Mouse (Mus musculus) kidney, embryonic 15.5 days (tissue): ENCODE data around the gene Tecta. TPM values are rescaled to one million over a fixed set of nuclear protein-coding genes. Genes with fewer than 3 reads are reported as not detected.

Experiments
- ATAC-seq: fragments of 200-750 bp; cut with Nextera tagmentation; replicated peaks from 2 replicates; pipeline ENCODE4 v1.8.0; 2017; ENCODE audit warnings: moderate TSS enrichment; ENCODE audit not compliant: low FRiP score
- H3K27ac ChIP-seq: fragments of 300-500 bp; sonication (generic); 2 replicates; pipeline ENCODE4 v1.5.1; 2015; ENCODE audit warnings: mild to moderate bottlenecking, inconsistent platforms
- H3K27me3 ChIP-seq: fragments of 300-500 bp; sonication (generic); 2 replicates; pipeline ENCODE4 v1.6.1; 2015; ENCODE audit warnings: inconsistent platforms
- H3K36me3 ChIP-seq: fragments of 300-500 bp; sonication (generic); 2 replicates; pipeline ENCODE4 v1.6.1; 2015; ENCODE audit warnings: inconsistent platforms
- H3K4me1 ChIP-seq: fragments of 300-500 bp; sonication (generic); 2 replicates; pipeline ENCODE4 v1.6.1; 2015; ENCODE audit warnings: inconsistent platforms
- H3K4me2 ChIP-seq: fragments of 300-500 bp; sonication (generic); 2 replicates; pipeline ENCODE4 v1.6.1; 2015; ENCODE audit warnings: moderate library complexity, mild to moderate bottlenecking, inconsistent platforms
- H3K4me3 ChIP-seq: fragments of 300-500 bp; sonication (generic); replicated peaks from 2 replicates; pipeline ENCODE4 v1.5.1; 2015; ENCODE audit warnings: mild to moderate bottlenecking, inconsistent platforms
- H3K9ac ChIP-seq: fragments of 300-500 bp; sonication (generic); 2 replicates; pipeline ENCODE4 v1.6.1; 2015; ENCODE audit warnings: mild to moderate bottlenecking, inconsistent platforms
- H3K9me3 ChIP-seq: fragments of 300-500 bp; sonication (generic); replicated peaks from 2 replicates; pipeline ENCODE4 v1.6.1; 2016; ENCODE audit warnings: inconsistent platforms
- WGBS: fragments of 180-500 bp; shearing (Covaris S2); methylation state at CpG from one replicate; pipeline ENCODE4 v1.1.7; 2015; ENCODE audit warnings: mixed read lengths; 5-methylcytosine and 5-hydroxymethylcytosine counted together
- polyA plus RNA-seq: library from polyadenylated mRNA; unstranded; fragments of >200 nt; fragmentation: Nextera tagmentation; extraction: Ambion mirVana; gene quantifications from 2 replicates; pipeline ENCODE4 v1.2.1, GENCODE M21; 2015

Tecta gene
- polyA plus RNA-seq, 1 experiment from 2014 or later: 0.13 TPM

- ATAC-seq: no peak
- Histone ChIP-seq H3K27ac (no peak overlapping the region), H3K9me3 (no peaks in the 10 kb centered on the region), H3K27me3 (no peaks in the 10 kb centered on the region), H3K4me3 (no peak overlapping the region), H3K4me2 (no peak overlapping the region), H3K4me1 (peaks cover 4% of the 10 kb centered on the region; the same call in 1 of the 2 replicates), H3K9ac (no peak overlapping the region), H3K36me3 (no peaks in the 10 kb centered on the region)
- WGBS: 82% methylated on average over 3 of the region's 3 CpGs
Observed at GRCm38 (mm10) chr9:42334885-42335284, 64.8 kb downstream of the Tecta start.

- Histone ChIP-seq H3K4me2 (no peak overlapping the region), H3K27ac (no peak overlapping the region), H3K9me3 (no peaks in the 10 kb centered on the region), H3K4me3 (no peak overlapping the region), H3K4me1 (peaks cover 4% of the 10 kb centered on the region; the same call in 1 of the 2 replicates), H3K9ac (no peak overlapping the region), H3K36me3 (no peaks in the 10 kb centered on the region), H3K27me3 (peaks cover 2% of the 10 kb centered on the region)
- ATAC-seq: no peak
- WGBS: 65% methylated on average over 12 of the region's 12 CpGs
Observed at GRCm38 (mm10) chr9:42332692-42333091, 67.0 kb downstream of the Tecta start.

GRCm38 (mm10) chr9:42331341-42331740, 68.4 kb downstream of the Tecta start:
- no peak overlapping the region for H3K9ac ChIP-seq
- no peaks in the 10 kb centered on the region for H3K9me3 ChIP-seq
- H3K27ac ChIP-seq: no peak overlapping the region
- H3K4me3 ChIP-seq: no peak overlapping the region
- H3K27me3 ChIP-seq: peaks cover 10% of the 10 kb centered on the region
- H3K4me1 ChIP-seq: peaks cover 4% of the 10 kb centered on the region; the same call in 1 of the 2 replicates
- no peak for ATAC-seq
- no peaks in the 10 kb centered on the region for H3K36me3 ChIP-seq
- H3K4me2 ChIP-seq: no peak overlapping the region
- WGBS: 92% methylated on average over 7 of the region's 7 CpGs

- no peaks in the 10 kb centered on the region for H3K36me3 ChIP-seq
- H3K4me1 ChIP-seq: peaks cover 4% of the 10 kb centered on the region; the same call in 1 of the 2 replicates
- H3K27me3 ChIP-seq: peaks cover 22% of the 10 kb centered on the region
- whole genome bisulfite sequencing: 81% methylated on average over 9 of the region's 9 CpGs
- H3K27ac ChIP-seq: no peak overlapping the region
- no peak overlapping the region for H3K4me3 ChIP-seq
- H3K4me2 ChIP-seq: no peak overlapping the region
- no peaks in the 10 kb centered on the region for H3K9me3 ChIP-seq
- ATAC-seq: no peak
- no peak overlapping the region for H3K9ac ChIP-seq
Observed at GRCm38 (mm10) chr9:42329753-42330152, 70.0 kb downstream of the Tecta start.

DNA sequence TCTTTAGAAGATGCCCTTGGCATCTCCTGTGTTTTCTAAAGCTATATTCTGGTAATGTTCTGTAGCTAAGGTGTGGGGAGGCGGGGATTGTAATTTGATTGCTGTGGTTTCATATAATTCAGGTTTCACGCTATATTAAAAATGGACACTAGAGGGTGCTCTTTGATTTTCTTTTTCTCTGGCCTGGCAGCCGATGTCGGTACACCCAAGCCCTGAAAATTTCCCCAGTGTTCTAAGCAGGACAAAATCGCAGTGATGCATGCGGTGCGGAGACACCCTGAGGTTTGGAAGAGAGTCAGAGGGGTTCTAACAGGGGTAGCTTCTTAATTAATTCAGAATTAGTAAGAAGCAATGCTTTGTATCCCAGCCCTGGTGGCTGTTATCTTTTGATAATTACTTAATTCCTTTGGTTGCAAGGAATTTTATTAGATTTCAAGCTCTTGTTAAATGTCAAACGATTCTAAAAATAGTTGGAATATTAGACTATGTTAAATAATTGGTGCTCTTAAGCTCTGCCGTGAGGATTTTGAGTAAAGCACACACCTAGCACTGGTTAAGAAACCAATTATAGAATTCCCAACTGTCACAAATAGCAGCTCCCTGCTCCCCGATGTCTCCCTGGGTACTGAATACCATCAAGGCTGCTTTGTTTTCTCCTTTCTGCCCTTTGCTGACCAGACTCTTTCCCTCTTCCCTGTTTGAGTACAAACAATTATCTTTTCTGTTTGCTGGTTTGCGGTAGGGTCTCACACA, 72.9 kb downstream of the Tecta start:
- ATAC-seq: no peak
- Histone ChIP-seq H3K27me3 (peaks cover 27% of the 10 kb centered on the region), H3K4me3 (no peak overlapping the region), H3K4me1 (no peaks in the 10 kb centered on the region), H3K9ac (no peak overlapping the region), H3K9me3 (no peaks in the 10 kb centered on the region), H3K4me2 (no peak overlapping the region), H3K27ac (no peak overlapping the region), H3K36me3 (no peaks in the 10 kb centered on the region)
- 32% methylated on average over 11 of the region's 11 CpGs for WGBS

DNA sequence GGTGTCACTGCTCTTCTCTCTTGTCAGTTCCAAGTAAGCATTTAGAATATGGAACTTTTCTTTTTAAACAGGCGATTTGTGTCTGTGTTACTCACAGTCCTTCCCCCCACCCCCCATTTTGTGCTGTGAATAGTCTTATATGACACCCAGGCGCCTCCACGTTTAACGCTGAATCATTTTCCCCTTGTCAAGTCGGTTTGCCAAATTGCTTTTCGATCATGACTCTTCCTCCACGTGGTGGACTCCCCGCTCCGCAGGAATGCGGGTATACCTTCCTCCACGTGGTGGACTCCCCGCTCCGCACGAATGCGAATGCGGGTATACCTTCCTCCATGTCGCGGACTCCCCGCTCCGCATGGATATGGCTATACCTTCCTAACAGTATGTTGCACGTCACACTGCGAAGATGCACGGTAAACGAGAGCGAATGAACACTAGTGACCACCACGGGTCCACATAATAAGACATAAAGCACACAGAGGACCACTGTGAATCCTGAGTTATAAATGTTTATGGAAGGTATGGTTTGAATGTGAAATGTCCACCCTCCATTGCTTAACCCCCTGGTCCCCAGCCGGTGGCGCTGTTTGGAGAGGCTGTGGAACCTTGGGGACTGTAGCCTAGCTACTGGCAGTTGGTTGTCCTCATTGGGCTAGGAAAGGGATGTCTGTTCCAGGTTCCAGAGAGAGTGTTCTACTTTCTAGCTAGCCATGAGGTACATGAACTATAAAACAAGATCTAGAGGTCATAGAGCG, 74.9 kb downstream of the Tecta start:
- Histone ChIP-seq H3K4me1 (no peaks in the 10 kb centered on the region), H3K4me3 (no peak overlapping the region), H3K27ac (no peak overlapping the region), H3K9ac (no peak overlapping the region), H3K9me3 (no peaks in the 10 kb centered on the region), H3K27me3 (peaks cover 27% of the 10 kb centered on the region), H3K36me3 (no peaks in the 10 kb centered on the region), H3K4me2 (peak overlapping the region; percentile 28; the same call in 1 of the 2 replicates)
- ATAC-seq: no peak
- WGBS: 57% methylated on average over 29 of the region's 29 CpGs

DNA sequence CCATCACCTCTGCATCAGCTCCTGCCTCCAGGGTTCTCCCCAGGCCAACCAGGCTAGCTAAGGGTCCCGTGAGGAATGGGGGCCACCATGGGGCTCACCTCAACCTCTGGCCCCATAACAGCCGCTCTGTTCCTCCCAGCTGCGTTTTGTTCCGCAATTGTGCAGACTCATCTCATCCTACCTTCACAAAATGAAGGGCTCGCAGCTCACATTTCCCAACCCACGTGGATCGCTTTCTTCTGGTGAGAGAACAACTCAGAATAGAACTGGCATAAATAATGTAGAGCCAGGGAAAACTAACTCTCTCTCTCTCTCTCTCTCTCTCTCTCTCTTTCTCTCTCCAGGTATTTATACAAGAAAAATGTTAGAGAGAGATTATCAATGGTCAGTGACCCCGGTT, 76.5 kb downstream of the Tecta start:
- WGBS: 79% methylated on average over 8 of the region's 8 CpGs
- no peak for ATAC-seq

DNA sequence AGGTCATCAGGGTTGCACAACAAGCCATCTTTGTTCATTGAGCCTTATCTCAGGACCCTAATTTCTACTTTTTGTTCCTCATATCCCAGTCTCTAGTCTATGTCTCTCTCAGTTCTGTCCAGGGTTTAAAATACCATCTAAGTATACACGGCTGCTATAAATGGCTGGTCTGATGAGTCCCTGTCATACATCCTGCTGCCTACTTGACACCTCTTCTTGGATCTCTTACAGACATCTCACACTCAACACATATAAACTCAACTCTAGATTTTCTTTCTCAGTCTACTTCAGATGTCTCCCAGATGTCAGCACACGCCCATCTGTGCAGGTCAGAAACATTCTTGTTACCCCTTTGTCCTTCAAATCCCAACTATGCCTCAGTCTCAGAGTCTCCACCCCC, 78.3 kb downstream of the Tecta start:
- H3K4me3 ChIP-seq: no peak overlapping the region
- H3K36me3 ChIP-seq: no peaks in the 10 kb centered on the region
- H3K9me3 ChIP-seq: no peaks in the 10 kb centered on the region
- H3K27ac ChIP-seq: no peak overlapping the region
- 83% methylated on average over 2 of the region's 2 CpGs for WGBS
- no peak overlapping the region for H3K9ac ChIP-seq
- ATAC-seq: no peak
- H3K4me1 ChIP-seq: no peaks in the 10 kb centered on the region
- no peak overlapping the region for H3K4me2 ChIP-seq
- peaks cover 18% of the 10 kb centered on the region for H3K27me3 ChIP-seq

More for the DNA sequence above, 76.5 kb downstream of the Tecta start:
- Histone ChIP-seq H3K9me3 (no peaks in the 10 kb centered on the region), H3K27ac (no peak overlapping the region), H3K4me1 (no peaks in the 10 kb centered on the region), H3K4me3 (no peak overlapping the region), H3K27me3 (peaks cover 27% of the 10 kb centered on the region), H3K4me2 (no peak overlapping the region), H3K9ac (no peak overlapping the region), H3K36me3 (no peaks in the 10 kb centered on the region)

- Histone ChIP-seq H3K4me2 (no peak overlapping the region), H3K4me3 (no peak overlapping the region), H3K9me3 (no peaks in the 10 kb centered on the region), H3K27me3 (peaks cover 11% of the 10 kb centered on the region), H3K4me1 (peaks cover 3% of the 10 kb centered on the region; the same call in 1 of the 2 replicates), H3K36me3 (no peaks in the 10 kb centered on the region), H3K9ac (no peak overlapping the region), H3K27ac (no peak overlapping the region)
- 92% methylated on average over 7 of the region's 7 CpGs for WGBS
- ATAC-seq: no peak
Observed at GRCm38 (mm10) chr9:42320616-42321015, 79.1 kb downstream of the Tecta start.

GRCm38 (mm10) chr9:42318455-42318987, 81.2 kb downstream of the Tecta start:
- H3K4me3 ChIP-seq: no peak overlapping the region
- 85% methylated on average over 9 of the region's 9 CpGs for WGBS
- H3K9me3 ChIP-seq: no peaks in the 10 kb centered on the region
- no peak overlapping the region for H3K4me2 ChIP-seq
- H3K27me3 ChIP-seq: no peaks in the 10 kb centered on the region
- no peak overlapping the region for H3K27ac ChIP-seq
- ATAC-seq: no peak
- no peak overlapping the region for H3K9ac ChIP-seq
- peaks cover 4% of the 10 kb centered on the region; the same call in 1 of the 2 replicates for H3K4me1 ChIP-seq
- H3K36me3 ChIP-seq: no peaks in the 10 kb centered on the region

DNA sequence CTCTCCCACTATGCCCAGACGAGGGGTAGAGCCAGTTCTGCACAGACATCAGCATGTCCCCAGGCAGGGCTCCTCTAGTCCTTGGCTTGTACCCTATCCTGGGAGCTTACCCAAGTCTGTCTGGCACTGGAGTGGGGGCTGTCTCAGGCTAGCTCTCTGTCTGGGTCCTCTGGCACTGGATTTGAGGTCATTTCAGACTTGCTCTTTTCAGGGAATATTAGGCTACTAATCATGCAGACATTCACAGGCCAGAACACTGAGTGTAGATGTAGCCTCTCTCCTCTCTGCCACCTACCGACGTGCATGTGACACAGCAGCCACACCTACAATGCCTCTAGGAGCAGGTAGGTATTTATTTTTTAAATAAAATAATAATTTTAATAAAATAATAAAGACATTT, 82.4 kb downstream of the Tecta start:
- H3K4me1 ChIP-seq: peaks cover 4% of the 10 kb centered on the region; the same call in 1 of the 2 replicates
- no peak overlapping the region for H3K4me3 ChIP-seq
- H3K27ac ChIP-seq: no peak overlapping the region
- H3K36me3 ChIP-seq: no peaks in the 10 kb centered on the region
- no peaks in the 10 kb centered on the region for H3K9me3 ChIP-seq
- H3K27me3 ChIP-seq: no peaks in the 10 kb centered on the region
- ATAC-seq: no peak
- no peak overlapping the region for H3K4me2 ChIP-seq
- H3K9ac ChIP-seq: no peak overlapping the region
- 68% methylated on average over 3 of the region's 3 CpGs for WGBS

- peak; percentile 60; the same call in 1 of the 2 replicates for ATAC-seq
- no peaks in the 10 kb centered on the region for H3K9me3 ChIP-seq
- 61% methylated on average over 3 of the region's 3 CpGs for WGBS
Observed at GRCm38 (mm10) chr9:42315816-42316215, 83.9 kb downstream of the Tecta start.

More at GRCm38 (mm10) chr9:42315816-42316215, 83.9 kb downstream of the Tecta start:
- H3K36me3 ChIP-seq: no peaks in the 10 kb centered on the region
- H3K4me2 ChIP-seq: no peak overlapping the region
- no peak overlapping the region for H3K27ac ChIP-seq
- peaks cover 4% of the 10 kb centered on the region; the same call in 1 of the 2 replicates for H3K4me1 ChIP-seq
- no peaks in the 10 kb centered on the region for H3K27me3 ChIP-seq
- H3K9ac ChIP-seq: no peak overlapping the region
- no peak overlapping the region for H3K4me3 ChIP-seq
